Mouse (Mus musculus) hindbrain, embryonic 16.5 days (tissue): ENCODE data around the gene Brd4. TPM values are rescaled to one million over a fixed set of nuclear protein-coding genes. Genes with fewer than 3 reads are reported as not detected.

Experiments used
- ATAC-seq: fragments of 200-750 bp; cut with Nextera tagmentation; 2 replicates; pipeline ENCODE4 v1.8.0; 2017; ENCODE audit warnings: moderate TSS enrichment, moderate library complexity
- H3K27ac ChIP-seq: fragments of 300-500 bp; sonication (generic); 2 replicates; pipeline ENCODE4 v1.5.1; 2014; ENCODE audit warnings: low read depth, mild to moderate bottlenecking, control low read depth, low read length, moderate library complexity
- H3K27me3 ChIP-seq: fragments of 300-500 bp; sonication (generic); replicated peaks from 2 replicates; pipeline ENCODE4 v1.6.1; 2014; ENCODE audit warnings: low read length; ENCODE audit not compliant: control insufficient read depth, insufficient read depth
- H3K36me3 ChIP-seq: fragments of 300-500 bp; sonication (generic); 2 replicates; pipeline ENCODE4 v1.6.1; 2014; ENCODE audit warnings: mild to moderate bottlenecking, low read length, moderate library complexity, mixed read lengths; ENCODE audit not compliant: control insufficient read depth, insufficient read depth
- H3K4me1 ChIP-seq: fragments of 300-500 bp; sonication (generic); 2 replicates; pipeline ENCODE4 v1.6.1; 2014; ENCODE audit warnings: low read depth, low read length; ENCODE audit not compliant: control insufficient read depth, insufficient read depth
- H3K4me2 ChIP-seq: fragments of 300-500 bp; sonication (generic); 2 replicates; pipeline ENCODE4 v1.6.1; 2014; ENCODE audit warnings: mild to moderate bottlenecking, low read length, control low read depth, moderate library complexity
- H3K4me3 ChIP-seq: fragments of 300-500 bp; sonication (generic); 2 replicates; pipeline ENCODE4 v1.5.1; 2014; ENCODE audit warnings: mild to moderate bottlenecking, low read length, control low read depth, moderate library complexity
- H3K9ac ChIP-seq: fragments of 300-500 bp; sonication (generic); 2 replicates; pipeline ENCODE4 v1.6.1; 2014; ENCODE audit warnings: low read depth, mild to moderate bottlenecking, control low read depth, low read length, moderate library complexity
- H3K9me3 ChIP-seq: fragments of 300-500 bp; sonication (generic); 2 replicates; pipeline ENCODE4 v1.6.1; 2014; ENCODE audit warnings: mild to moderate bottlenecking, low read length, moderate library complexity; ENCODE audit not compliant: control insufficient read depth
- WGBS: fragments of 180-500 bp; shearing (Covaris S2); extraction: QIAGEN DNeasy Blood & Tissue Kit; methylation state at CpG from one replicate; pipeline ENCODE4 v1.1.7; 2014; 5-methylcytosine and 5-hydroxymethylcytosine counted together
- polyA plus RNA-seq: library from polyadenylated mRNA; unstranded; fragments of >200 nt; fragmentation: Nextera tagmentation; extraction: Ambion mirVana; gene quantifications from 2 replicates; pipeline ENCODE4 v1.2.1, GENCODE M21; 2015

Gene Brd4
- polyA plus RNA-seq, 1 experiment from 2014 or later = 72.9 TPM

GRCm38 (mm10) chr17:32283771-32284221 lies 726 bp downstream of the Brd4 start:
- Histone ChIP-seq H3K36me3 (no peaks in the 10 kb centered on the region), H3K9ac (peak overlapping the region; percentile 98), H3K27ac (peak overlapping the region; percentile 100), H3K4me2 (peak overlapping the region; percentile 77), H3K27me3 (no peaks in the 10 kb centered on the region), H3K4me1 (peaks cover 24% of the 10 kb centered on the region), H3K4me3 (peak overlapping the region; percentile 60), H3K9me3 (no peaks in the 10 kb centered on the region)
- WGBS = 2% methylated on average over 19 of the region's 41 CpGs
- ATAC-seq = peak; percentile 66

GRCm38 (mm10) chr17:32283341-32283740 lies 1.2 kb downstream of the Brd4 start:
- H3K27ac ChIP-seq = peak overlapping the region; percentile 100
- H3K4me2 ChIP-seq = peak overlapping the region; percentile 77
- peak overlapping the region; percentile 60 for H3K4me3 ChIP-seq
- H3K4me1 ChIP-seq = peaks cover 24% of the 10 kb centered on the region
- no peaks in the 10 kb centered on the region for H3K36me3 ChIP-seq
- WGBS = 9% methylated on average over 7 of the region's 7 CpGs
- H3K27me3 ChIP-seq = no peaks in the 10 kb centered on the region
- peak overlapping the region; percentile 98 for H3K9ac ChIP-seq
- ATAC-seq = peak; percentile 1; the same call in 1 of the 2 replicates
- H3K9me3 ChIP-seq = no peaks in the 10 kb centered on the region

GRCm38 (mm10) chr17:32281611-32282310 lies 2.8 kb downstream of the Brd4 start:
- Histone ChIP-seq H3K4me1 (peaks cover 19% of the 10 kb centered on the region), H3K27ac (no peak overlapping the region), H3K36me3 (no peaks in the 10 kb centered on the region), H3K4me3 (no peak overlapping the region), H3K9ac (no peak overlapping the region), H3K4me2 (no peak overlapping the region), H3K9me3 (no peaks in the 10 kb centered on the region), H3K27me3 (no peaks in the 10 kb centered on the region)
- no peak for ATAC-seq
- 74% methylated on average over 4 of the region's 4 CpGs for WGBS

- no peak overlapping the region for H3K4me2 ChIP-seq
- H3K27ac ChIP-seq = no peak overlapping the region
- ATAC-seq = no peak
- peaks cover 19% of the 10 kb centered on the region for H3K4me1 ChIP-seq
- H3K4me3 ChIP-seq = no peak overlapping the region
- H3K27me3 ChIP-seq = no peaks in the 10 kb centered on the region
- H3K9ac ChIP-seq = no peak overlapping the region
- no peaks in the 10 kb centered on the region for H3K9me3 ChIP-seq
- 98% methylated on average over 2 of the region's 2 CpGs for WGBS
- H3K36me3 ChIP-seq = no peaks in the 10 kb centered on the region
Measured at GRCm38 (mm10) chr17:32281126-32281525, 3.4 kb downstream of the Brd4 start.

- 92% methylated on average over 3 of the region's 3 CpGs for WGBS
- no peak for ATAC-seq
Measured at GRCm38 (mm10) chr17:32280575-32280974, 3.9 kb downstream of the Brd4 start.

DNA sequence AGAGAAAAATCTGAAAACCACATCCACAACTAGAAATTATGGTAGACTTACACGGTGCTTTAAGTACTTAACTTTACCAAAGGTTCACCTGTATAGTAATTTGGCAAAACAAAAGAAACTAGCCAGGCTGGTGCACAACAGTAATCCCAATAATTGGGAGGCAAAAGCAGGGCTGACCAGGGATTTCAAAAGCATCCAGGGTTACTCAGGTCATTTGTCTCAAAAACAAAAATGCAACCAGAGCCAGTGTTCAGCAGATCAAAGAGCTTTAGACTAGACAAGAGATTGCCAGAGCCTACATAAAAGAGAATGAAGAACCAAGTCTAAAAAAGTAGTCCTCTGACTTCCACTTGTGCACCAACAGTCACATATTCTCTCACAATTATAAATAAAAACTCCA lies 7.3 kb downstream of the Brd4 start:
- no peak for ATAC-seq
- Histone ChIP-seq H3K27ac (no peak overlapping the region), H3K9me3 (no peaks in the 10 kb centered on the region), H3K4me2 (no peak overlapping the region), H3K36me3 (no peaks in the 10 kb centered on the region), H3K27me3 (no peaks in the 10 kb centered on the region), H3K4me3 (no peak overlapping the region), H3K9ac (no peak overlapping the region), H3K4me1 (peaks cover 9% of the 10 kb centered on the region)
- 91% methylated on average over 1 of the region's 1 CpGs for WGBS

More at GRCm38 (mm10) chr17:32280575-32280974, 3.9 kb downstream of the Brd4 start:
- Histone ChIP-seq H3K9me3 (no peaks in the 10 kb centered on the region), H3K27ac (no peak overlapping the region), H3K36me3 (no peaks in the 10 kb centered on the region), H3K27me3 (no peaks in the 10 kb centered on the region), H3K4me2 (no peak overlapping the region), H3K9ac (no peak overlapping the region), H3K4me1 (peaks cover 16% of the 10 kb centered on the region), H3K4me3 (no peak overlapping the region)

GRCm38 (mm10) chr17:32275568-32275967 lies 9.0 kb downstream of the Brd4 start:
- H3K27ac ChIP-seq = no peak overlapping the region
- no peaks in the 10 kb centered on the region for H3K4me1 ChIP-seq
- H3K27me3 ChIP-seq = no peaks in the 10 kb centered on the region
- H3K9ac ChIP-seq = no peak overlapping the region
- no peak overlapping the region for H3K4me3 ChIP-seq
- H3K36me3 ChIP-seq = no peaks in the 10 kb centered on the region
- no peak for ATAC-seq
- WGBS = 90% methylated on average over 3 of the region's 3 CpGs
- no peaks in the 10 kb centered on the region for H3K9me3 ChIP-seq
- H3K4me2 ChIP-seq = no peak overlapping the region

DNA sequence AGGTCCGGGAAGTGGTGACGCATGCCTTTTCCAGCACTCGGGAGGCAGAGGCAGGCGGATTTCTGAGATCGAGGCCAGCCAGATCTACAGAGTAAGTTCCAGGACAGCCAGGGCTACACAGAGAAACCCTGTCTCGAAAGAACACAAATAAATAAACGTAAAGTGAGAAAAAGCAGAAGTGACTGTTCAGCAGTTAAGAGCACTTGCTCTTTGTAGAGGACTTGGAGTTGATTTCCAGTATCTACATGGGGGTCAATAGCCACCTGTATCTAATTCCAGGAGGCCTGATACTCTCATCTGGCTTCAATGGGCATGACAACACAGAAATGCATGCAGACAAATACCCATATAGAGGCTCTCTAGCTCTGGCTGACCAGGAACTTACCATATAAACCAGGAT lies 15.4 kb downstream of the Brd4 start:
- no peak overlapping the region for H3K4me2 ChIP-seq
- no peaks in the 10 kb centered on the region for H3K27me3 ChIP-seq
- no peaks in the 10 kb centered on the region for H3K9me3 ChIP-seq
- no peak for ATAC-seq
- no peak overlapping the region for H3K9ac ChIP-seq
- no peak overlapping the region for H3K27ac ChIP-seq
- no peak overlapping the region for H3K4me3 ChIP-seq
- H3K4me1 ChIP-seq = peaks cover 5% of the 10 kb centered on the region
- no peaks in the 10 kb centered on the region for H3K36me3 ChIP-seq
- 94% methylated on average over 7 of the region's 7 CpGs for WGBS

GRCm38 (mm10) chr17:32268540-32268960 lies 16.0 kb downstream of the Brd4 start:
- ATAC-seq = peak; percentile 48; the same call in 1 of the 2 replicates
- Histone ChIP-seq H3K4me1 (peaks cover 5% of the 10 kb centered on the region), H3K27ac (no peak overlapping the region), H3K9ac (no peak overlapping the region), H3K27me3 (no peaks in the 10 kb centered on the region), H3K9me3 (no peaks in the 10 kb centered on the region), H3K36me3 (no peaks in the 10 kb centered on the region), H3K4me2 (no peak overlapping the region), H3K4me3 (no peak overlapping the region)
- WGBS = 60% methylated on average over 3 of the region's 3 CpGs
